Mouse (Mus musculus) stomach, embryonic 15.5 days (tissue): ENCODE results near the gene Vwf. TPM values are rescaled to one million over a fixed set of nuclear protein-coding genes. Genes with fewer than 3 reads are reported as not detected.

Experiments
- ATAC-seq: fragments of 200-750 bp; cut with Nextera tagmentation; 2 replicates; pipeline ENCODE4 v1.8.0; 2017; ENCODE audit warnings: low read depth, moderate number of reproducible peaks, moderate TSS enrichment; ENCODE audit not compliant: insufficient read depth, low FRiP score
- H3K27ac ChIP-seq: fragments of 300-500 bp; sonication (generic); 2 replicates; pipeline ENCODE4 v1.5.1; 2015; ENCODE audit warnings: mild to moderate bottlenecking, inconsistent platforms
- H3K27me3 ChIP-seq: fragments of 300-500 bp; sonication (generic); replicated peaks from 2 replicates; pipeline ENCODE4 v1.6.1; 2015; ENCODE audit warnings: inconsistent platforms
- H3K36me3 ChIP-seq: fragments of 300-500 bp; sonication (generic); 2 replicates; pipeline ENCODE4 v1.6.1; 2015; ENCODE audit warnings: inconsistent platforms
- H3K4me1 ChIP-seq: fragments of 300-500 bp; sonication (generic); 2 replicates; pipeline ENCODE4 v1.6.1; 2015; ENCODE audit warnings: inconsistent platforms
- H3K4me2 ChIP-seq: fragments of 300-500 bp; sonication (generic); 2 replicates; pipeline ENCODE4 v1.6.1; 2015; ENCODE audit warnings: mild to moderate bottlenecking, inconsistent platforms
- H3K4me3 ChIP-seq: fragments of 300-500 bp; sonication (generic); replicated peaks from 2 replicates; pipeline ENCODE4 v1.5.1; 2015; ENCODE audit warnings: inconsistent platforms
- H3K9ac ChIP-seq: fragments of 300-500 bp; sonication (generic); 2 replicates; pipeline ENCODE4 v1.6.1; 2015; ENCODE audit warnings: inconsistent platforms
- H3K9me3 ChIP-seq: fragments of 300-500 bp; sonication (generic); 2 replicates; pipeline ENCODE4 v1.6.1; 2016; ENCODE audit warnings: inconsistent platforms
- WGBS: fragments of 180-500 bp; shearing (Covaris S2); methylation state at CpG from one replicate; pipeline ENCODE4 v1.1.7; 2015; 5-methylcytosine and 5-hydroxymethylcytosine counted together
- polyA plus RNA-seq: library from polyadenylated mRNA; unstranded; fragments of >200 nt; fragmentation: Nextera tagmentation; extraction: Ambion mirVana; gene quantifications from 2 replicates; pipeline ENCODE4 v1.2.1, GENCODE M21; 2015

Gene Vwf
- polyA plus RNA-seq, 1 experiment from 2014 or later, result 6.6 TPM

- no peak for ATAC-seq
- WGBS, result 84% methylated on average over 13 of the region's 13 CpGs
- Histone ChIP-seq H3K9me3 (no peaks in the 10 kb centered on the region), H3K27me3 (no peaks in the 10 kb centered on the region), H3K27ac (no peak overlapping the region), H3K4me3 (no peak overlapping the region), H3K4me1 (no peaks in the 10 kb centered on the region), H3K9ac (no peak overlapping the region), H3K4me2 (no peak overlapping the region), H3K36me3 (no peaks in the 10 kb centered on the region)
These were observed 110.3 kb downstream of the Vwf start for GRCm38 (mm10) chr6:125656921-125657320.

- no peaks in the 10 kb centered on the region for H3K9me3 ChIP-seq
- WGBS, result 73% methylated on average over 5 of the region's 5 CpGs
- H3K4me3 ChIP-seq, result no peak overlapping the region
- H3K4me1 ChIP-seq, result no peaks in the 10 kb centered on the region
- H3K36me3 ChIP-seq, result no peaks in the 10 kb centered on the region
- H3K27ac ChIP-seq, result no peak overlapping the region
- H3K27me3 ChIP-seq, result no peaks in the 10 kb centered on the region
- H3K4me2 ChIP-seq, result no peak overlapping the region
- no peak for ATAC-seq
- no peak overlapping the region for H3K9ac ChIP-seq
These were observed 111.4 kb downstream of the Vwf start for GRCm38 (mm10) chr6:125657966-125658365.

- ATAC-seq, result no peak
- no peaks in the 10 kb centered on the region for H3K27me3 ChIP-seq
- no peak overlapping the region for H3K4me2 ChIP-seq
- no peak overlapping the region for H3K27ac ChIP-seq
- 40% methylated on average over 14 of the region's 14 CpGs for WGBS
- no peaks in the 10 kb centered on the region for H3K36me3 ChIP-seq
- H3K9ac ChIP-seq, result no peak overlapping the region
- no peaks in the 10 kb centered on the region for H3K9me3 ChIP-seq
- H3K4me1 ChIP-seq, result no peaks in the 10 kb centered on the region
- H3K4me3 ChIP-seq, result no peak overlapping the region
These were observed 114.7 kb downstream of the Vwf start for GRCm38 (mm10) chr6:125661106-125661877.

GRCm38 (mm10) chr6:125663906-125664305 lies 117.3 kb downstream of the Vwf start:
- H3K4me3 ChIP-seq, result no peak overlapping the region
- H3K9ac ChIP-seq, result no peak overlapping the region
- ATAC-seq, result no peak
- H3K4me2 ChIP-seq, result no peak overlapping the region
- H3K4me1 ChIP-seq, result no peaks in the 10 kb centered on the region
- no peaks in the 10 kb centered on the region for H3K9me3 ChIP-seq
- H3K27ac ChIP-seq, result no peak overlapping the region
- no peaks in the 10 kb centered on the region for H3K27me3 ChIP-seq
- 69% methylated on average over 2 of the region's 2 CpGs for WGBS
- H3K36me3 ChIP-seq, result no peaks in the 10 kb centered on the region

- no peak overlapping the region for H3K4me2 ChIP-seq
- ATAC-seq, result no peak
- H3K27ac ChIP-seq, result no peak overlapping the region
- no peaks in the 10 kb centered on the region for H3K9me3 ChIP-seq
- H3K4me3 ChIP-seq, result no peak overlapping the region
- H3K9ac ChIP-seq, result no peak overlapping the region
- H3K27me3 ChIP-seq, result no peaks in the 10 kb centered on the region
- no peaks in the 10 kb centered on the region for H3K36me3 ChIP-seq
- H3K4me1 ChIP-seq, result no peaks in the 10 kb centered on the region
- 74% methylated on average over 3 of the region's 3 CpGs for WGBS
These were observed 125.3 kb downstream of the Vwf start for GRCm38 (mm10) chr6:125671835-125672234.

- 70% methylated on average over 1 of the region's 1 CpGs for WGBS
- no peak overlapping the region for H3K9ac ChIP-seq
- H3K27ac ChIP-seq, result no peak overlapping the region
These were observed 131.9 kb downstream of the Vwf start for GRCm38 (mm10) chr6:125678492-125678891.

GRCm38 (mm10) chr6:125680613-125681012 lies 134.0 kb downstream of the Vwf start:
- no peak for ATAC-seq
- Histone ChIP-seq H3K9ac (no peak overlapping the region), H3K36me3 (no peaks in the 10 kb centered on the region), H3K4me1 (no peaks in the 10 kb centered on the region), H3K4me2 (no peak overlapping the region), H3K27me3 (no peaks in the 10 kb centered on the region), H3K27ac (no peak overlapping the region), H3K9me3 (no peaks in the 10 kb centered on the region), H3K4me3 (no peak overlapping the region)
- 67% methylated on average over 11 of the region's 11 CpGs for WGBS

More at GRCm38 (mm10) chr6:125678492-125678891, 131.9 kb downstream of the Vwf start:
- H3K27me3 ChIP-seq, result no peaks in the 10 kb centered on the region
- H3K4me3 ChIP-seq, result no peak overlapping the region
- no peak for ATAC-seq
- H3K36me3 ChIP-seq, result no peaks in the 10 kb centered on the region
- no peaks in the 10 kb centered on the region for H3K9me3 ChIP-seq
- H3K4me2 ChIP-seq, result no peak overlapping the region
- H3K4me1 ChIP-seq, result no peaks in the 10 kb centered on the region

GRCm38 (mm10) chr6:125685420-125685819 lies 138.8 kb downstream of the Vwf start:
- Histone ChIP-seq H3K4me1 (0 out of 2 replicates have a peak, but pooled peaks cover 6% of the 10 kb centered on the region), H3K9me3 (no peaks in the 10 kb centered on the region), H3K27me3 (peaks cover 6% of the 10 kb centered on the region), H3K9ac (no peak overlapping the region), H3K27ac (no peak overlapping the region), H3K36me3 (no peaks in the 10 kb centered on the region), H3K4me3 (no peak overlapping the region), H3K4me2 (no peak overlapping the region)
- no peak for ATAC-seq

- Histone ChIP-seq H3K9ac (no peak overlapping the region), H3K4me2 (no peak overlapping the region), H3K9me3 (no peaks in the 10 kb centered on the region), H3K27me3 (peaks cover 14% of the 10 kb centered on the region), H3K4me1 (0 out of 2 replicates have a peak, but pooled peaks cover 8% of the 10 kb centered on the region), H3K36me3 (no peaks in the 10 kb centered on the region), H3K4me3 (no peak overlapping the region), H3K27ac (no peak overlapping the region)
- ATAC-seq, result no peak
- 27% methylated on average over 1 of the region's 1 CpGs for WGBS
These were observed 141.4 kb downstream of the Vwf start for GRCm38 (mm10) chr6:125687986-125688385.

- H3K36me3 ChIP-seq, result no peaks in the 10 kb centered on the region
- peak within 1 kb of the TSS; percentile 13; the same call in 1 of the 2 replicates for H3K4me3 ChIP-seq
- H3K27ac ChIP-seq, result no peak within 1 kb of the TSS
- H3K9ac ChIP-seq, result no peak within 1 kb of the TSS
- peak within 1 kb of the TSS; percentile 45 for H3K4me2 ChIP-seq
- 0 out of 2 replicates have a peak, but pooled peaks cover 8% of the 10 kb centered on the region for H3K4me1 ChIP-seq
- 0 out of 2 replicates have a peak, but pooled peaks have one; percentile 14 for ATAC-seq
- 3% methylated on average over 18 of the region's 20 CpGs for WGBS
- H3K9me3 ChIP-seq, result no peaks in the 10 kb centered on the region
- peaks cover 14% of the 10 kb centered on the region for H3K27me3 ChIP-seq
These were observed 143.6 kb downstream of the Vwf start, which contains the start of gene Ano2 for GRCm38 (mm10) chr6:125690057-125690703. Gene Ano2, plus strand, starts transcription at chr6:125690419.

- no peak overlapping the region for H3K4me3 ChIP-seq
- no peak for ATAC-seq
- H3K4me1 ChIP-seq, result no peaks in the 10 kb centered on the region
- no peaks in the 10 kb centered on the region for H3K9me3 ChIP-seq
- no peak overlapping the region for H3K4me2 ChIP-seq
- H3K9ac ChIP-seq, result no peak overlapping the region
- WGBS, result 83% methylated on average over 2 of the region's 2 CpGs
- no peak overlapping the region for H3K27ac ChIP-seq
- H3K36me3 ChIP-seq, result no peaks in the 10 kb centered on the region
- no peaks in the 10 kb centered on the region for H3K27me3 ChIP-seq
These were observed 154.6 kb downstream of the Vwf start for GRCm38 (mm10) chr6:125701146-125701545.

GRCm38 (mm10) chr6:125711261-125711660 lies 164.7 kb downstream of the Vwf start:
- H3K9me3 ChIP-seq, result no peaks in the 10 kb centered on the region
- no peaks in the 10 kb centered on the region for H3K27me3 ChIP-seq
- H3K4me3 ChIP-seq, result no peak overlapping the region
- WGBS, result 81% methylated on average over 16 of the region's 16 CpGs
- no peak for ATAC-seq
- H3K4me1 ChIP-seq, result no peaks in the 10 kb centered on the region
- H3K36me3 ChIP-seq, result no peaks in the 10 kb centered on the region
- H3K9ac ChIP-seq, result no peak overlapping the region
- no peak overlapping the region for H3K4me2 ChIP-seq
- no peak overlapping the region for H3K27ac ChIP-seq
